Mouse (Mus musculus) thymus, adult 2 months (tissue): ENCODE measurements at regions not wholly inside any gene's neighbourhood (a gene's known extent, or its start where the extent isn't known, plus 50 kb on each side); places are given as distances from the start of the nearest gene placed in this dataset.

ENCODE experiments used
- DNase-seq: peaks from one replicate; pipeline ENCODE4 v3.0.0; 2021
- H3K27ac ChIP-seq: fragments of 200-500 bp; 2 replicates; pipeline ENCODE4 v1.5.1; 2012; ENCODE audit warnings: low read length, control low read depth; ENCODE audit not compliant: control insufficient read depth, insufficient read depth
- H3K27me3 ChIP-seq: fragments of 200-500 bp; 2 replicates; pipeline ENCODE4 v1.6.1; 2012; ENCODE audit warnings: mild to moderate bottlenecking, low read length, moderate library complexity, mixed read lengths; ENCODE audit not compliant: control insufficient read depth, insufficient read depth
- H3K36me3 ChIP-seq: fragments of 200-500 bp; 2 replicates; pipeline ENCODE4 v1.6.1; 2012; ENCODE audit warnings: mild to moderate bottlenecking, low read length, moderate library complexity; ENCODE audit not compliant: control insufficient read depth, insufficient read depth
- H3K4me1 ChIP-seq: fragments of 200-500 bp; replicated peaks from 2 replicates; pipeline ENCODE4 v1.6.1; 2012; ENCODE audit warnings: low read length; ENCODE audit not compliant: control insufficient read depth, insufficient read depth
- H3K4me3 ChIP-seq: fragments of 200-500 bp; 2 replicates; pipeline ENCODE4 v1.5.1; 2012; ENCODE audit warnings: mild to moderate bottlenecking, low read length, control low read depth, moderate library complexity; ENCODE audit not compliant: control insufficient read depth, insufficient read depth
- CTCF ChIP-seq: fragments of 200-500 bp; IDR thresholded peaks from 2 replicates; pipeline ENCODE4 v1.5.1; 2012; ENCODE audit warnings: mild to moderate bottlenecking, control low read depth, low read length, moderate library complexity, borderline replicate concordance; ENCODE audit not compliant: control insufficient read depth, poor library complexity, insufficient read depth; ENCODE audit errors: extremely low read depth
- POLR2A ChIP-seq: fragments of 200-500 bp; IDR thresholded peaks from 2 replicates; pipeline ENCODE4 v1.6.1; 2012; ENCODE audit warnings: mild to moderate bottlenecking, low read length, control low read depth, moderate library complexity; ENCODE audit not compliant: control insufficient read depth, poor library complexity, insufficient read depth; ENCODE audit errors: extremely low read depth
- WGBS: fragments of 180-500 bp; shearing (Covaris S2); methylation state at CpG from one replicate; pipeline ENCODE4 v1.1.7; 2018; 5-methylcytosine and 5-hydroxymethylcytosine counted together

GRCm38 (mm10) chr11:63211501-63211900 lies 82.7 kb downstream of the Pmp22 start:
- no peak overlapping the region for H3K27ac ChIP-seq
- no peaks in the 10 kb centered on the region for H3K4me1 ChIP-seq
- H3K36me3 ChIP-seq: no peaks in the 10 kb centered on the region
- no peak overlapping the region for H3K4me3 ChIP-seq
- no peak for DNase-seq
- WGBS: 82% methylated on average over 4 of the region's 4 CpGs
- no peaks in the 10 kb centered on the region for H3K27me3 ChIP-seq
- TF ChIP-seq CTCF (no peak), POLR2A (no peak)

- H3K36me3 ChIP-seq: no peaks in the 10 kb centered on the region
- H3K27me3 ChIP-seq: no peaks in the 10 kb centered on the region
- H3K4me3 ChIP-seq: no peak overlapping the region
- peak; percentile 74; the same call in 1 of the 2 replicates for TF ChIP-seq CTCF
- TF ChIP-seq POLR2A: no peak
- no peak overlapping the region for H3K27ac ChIP-seq
- H3K4me1 ChIP-seq: no peaks in the 10 kb centered on the region
- WGBS: 16% methylated on average over 6 of the region's 6 CpGs
- peak; percentile 71 for DNase-seq
Observed at GRCm38 (mm10) chr11:63213043-63213442, 84.3 kb downstream of the Pmp22 start.

GRCm38 (mm10) chr11:63213901-63214425 lies 85.2 kb downstream of the Pmp22 start:
- H3K4me1 ChIP-seq: no peaks in the 10 kb centered on the region
- 77% methylated on average over 19 of the region's 19 CpGs for WGBS
- H3K4me3 ChIP-seq: no peak overlapping the region
- no peaks in the 10 kb centered on the region for H3K27me3 ChIP-seq
- no peak for TF ChIP-seq POLR2A
- TF ChIP-seq CTCF: no peak
- no peak overlapping the region for H3K27ac ChIP-seq
- no peaks in the 10 kb centered on the region for H3K36me3 ChIP-seq
- no peak for DNase-seq

GRCm38 (mm10) chr11:63215993-63216392 lies 87.2 kb downstream of the Pmp22 start:
- no peak for DNase-seq
- Histone ChIP-seq H3K4me1 (peaks cover 6% of the 10 kb centered on the region), H3K4me3 (no peak overlapping the region), H3K27me3 (no peaks in the 10 kb centered on the region), H3K27ac (no peak overlapping the region), H3K36me3 (no peaks in the 10 kb centered on the region)
- WGBS: 90% methylated on average over 2 of the region's 2 CpGs
- no peak for TF ChIP-seq CTCF
- no peak for TF ChIP-seq POLR2A

- no peak overlapping the region for H3K27ac ChIP-seq
- peaks cover 11% of the 10 kb centered on the region for H3K4me1 ChIP-seq
- WGBS: 61% methylated on average over 3 of the region's 3 CpGs
- no peaks in the 10 kb centered on the region for H3K36me3 ChIP-seq
- no peaks in the 10 kb centered on the region for H3K27me3 ChIP-seq
- no peak overlapping the region for H3K4me3 ChIP-seq
- DNase-seq: no peak
- TF ChIP-seq POLR2A (no peak), CTCF (no peak)
Observed at GRCm38 (mm10) chr11:63217049-63217448, 88.3 kb downstream of the Pmp22 start.

GRCm38 (mm10) chr11:63226471-63226870 lies 97.7 kb downstream of the Pmp22 start:
- Histone ChIP-seq H3K36me3 (no peaks in the 10 kb centered on the region), H3K4me3 (no peak overlapping the region), H3K27me3 (no peaks in the 10 kb centered on the region), H3K4me1 (peaks cover 2% of the 10 kb centered on the region), H3K27ac (no peak overlapping the region)
- TF ChIP-seq CTCF (no peak), POLR2A (no peak)
- DNase-seq: no peak
- 94% methylated on average over 3 of the region's 3 CpGs for WGBS

- WGBS: 61% methylated on average over 6 of the region's 6 CpGs
- no peak for TF ChIP-seq CTCF
- TF ChIP-seq POLR2A: no peak
- Histone ChIP-seq H3K27ac (no peak overlapping the region), H3K4me1 (no peaks in the 10 kb centered on the region), H3K4me3 (no peak overlapping the region), H3K36me3 (no peaks in the 10 kb centered on the region), H3K27me3 (no peaks in the 10 kb centered on the region)
- no peak for DNase-seq
Observed at GRCm38 (mm10) chr11:63230786-63231185, 102.0 kb downstream of the Pmp22 start.
